Mouse (Mus musculus): ENCODE measurements at regions not wholly inside any gene's neighbourhood (a gene's known extent, or its start where the extent isn't known, plus 50 kb on each side); places are given as distances from the start of the nearest gene placed in this dataset.

GRCm38 (mm10) chr9:72221333-72221732, 53.3 kb upstream of the Zfp280d start:
- TF ChIP-seq CTCF (IDR thresholded peaks at IDR 0.05; ENCODE audit: low read depth) (peak; percentile 57), EP300 (IDR thresholded peaks at IDR 0.05; ENCODE audit: low read depth) (no peak)
